Mouse (Mus musculus): ENCODE results near the gene Ccdc155.
A peak's percentile ranks its signal among the peaks of the same experiment; 100 is the strongest.
"Not testable (repeated sequence)": the region's sequence is repeated elsewhere in the genome, so short reads cannot be mapped to it uniquely, and the experiment has no call there.

Ccdc155 gene

DNA sequence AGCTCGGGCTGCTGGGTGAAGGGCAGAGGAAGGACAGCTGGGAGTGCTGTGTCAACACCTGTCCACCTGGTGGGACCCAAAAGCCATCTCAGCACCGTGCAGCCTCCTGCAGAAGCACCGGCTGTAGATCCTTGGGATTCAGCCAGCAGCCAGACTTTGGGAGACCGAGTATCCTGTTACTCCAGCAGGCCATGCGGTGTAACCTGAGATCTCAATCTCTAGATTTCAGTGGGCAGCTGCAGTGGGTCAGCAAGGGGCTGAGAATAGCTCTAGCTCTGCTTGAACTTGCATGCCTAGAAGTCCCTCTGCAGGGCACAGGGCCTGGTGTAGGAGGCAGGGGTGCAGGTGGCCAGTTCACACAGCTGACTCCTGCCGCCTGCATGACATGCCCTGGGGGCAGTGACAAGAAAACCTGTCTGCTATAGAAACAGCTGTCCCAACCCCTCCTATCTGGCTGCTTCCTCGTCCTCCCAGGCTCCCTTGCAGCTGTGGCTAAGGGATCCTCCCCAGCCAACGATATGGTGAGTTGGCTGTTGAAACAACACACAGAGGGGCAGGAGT is 12.8 kb downstream of the Ccdc155 start:
- DNase-seq (ENCODE audit: low read depth in 1 of 2, low spot score in 2 of 2) = no peak

- DNase-seq (ENCODE audit: low read depth in 1 of 2, low spot score in 2 of 2) = no peak
Observed at GRCm38 (mm10) chr7:45191161-45191560, 13.5 kb downstream of the Ccdc155 start.

- DNase-seq (ENCODE audit: low read depth in 1 of 2, low spot score in 2 of 2) = no peak
Observed at GRCm38 (mm10) chr7:45190186-45190585, 14.5 kb downstream of the Ccdc155 start.

DNA sequence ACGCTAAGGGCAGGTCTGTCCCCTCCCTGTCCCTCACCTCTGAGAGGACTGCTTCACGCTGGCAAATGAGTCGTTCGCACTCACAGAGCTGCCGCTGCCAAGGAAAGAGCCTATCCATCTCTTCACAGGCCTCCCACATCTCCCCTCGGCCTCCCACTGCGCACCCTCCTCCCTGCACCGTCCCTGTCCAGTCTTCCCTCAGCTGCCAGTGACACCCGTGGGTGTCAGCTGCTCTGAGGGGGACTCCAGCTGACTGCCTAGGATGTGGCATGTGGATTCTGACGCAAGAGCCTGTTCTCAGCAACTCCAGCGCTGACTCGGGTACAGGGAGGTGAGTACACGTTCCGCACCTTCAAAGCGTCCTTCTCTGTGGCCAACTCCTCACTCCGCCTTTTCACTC is 15.1 kb downstream of the Ccdc155 start:
- DNase-seq (ENCODE audit: low read depth in 1 of 2, low spot score in 2 of 2) = no peak

GRCm38 (mm10) chr7:45185921-45186320 is 18.8 kb downstream of the Ccdc155 start:
- DNase-seq (ENCODE audit: low read depth in 1 of 2, low spot score in 2 of 2) = no peak

DNA sequence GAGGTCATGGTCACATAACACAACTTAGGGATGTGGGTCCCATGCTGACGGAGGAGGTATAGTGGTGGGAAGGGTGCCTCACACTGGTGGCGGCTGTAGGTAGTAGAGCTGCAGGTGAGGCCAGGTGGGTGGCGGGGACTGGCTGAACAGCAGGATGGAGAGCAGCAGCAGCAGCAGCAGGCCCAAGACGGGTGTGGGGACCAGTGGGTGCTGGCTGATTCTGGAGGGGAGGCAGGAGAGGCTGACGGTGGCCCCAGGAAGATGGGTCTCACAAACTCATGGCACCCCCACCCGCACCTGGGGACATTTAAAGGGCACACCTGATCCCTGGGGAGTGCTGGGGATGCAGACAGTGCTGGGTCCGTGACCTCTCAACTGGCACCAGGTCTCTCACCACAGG is 21.0 kb downstream of the Ccdc155 start:
- no peak for DNase-seq (ENCODE audit: low read depth in 1 of 2, low spot score in 2 of 2)

DNA sequence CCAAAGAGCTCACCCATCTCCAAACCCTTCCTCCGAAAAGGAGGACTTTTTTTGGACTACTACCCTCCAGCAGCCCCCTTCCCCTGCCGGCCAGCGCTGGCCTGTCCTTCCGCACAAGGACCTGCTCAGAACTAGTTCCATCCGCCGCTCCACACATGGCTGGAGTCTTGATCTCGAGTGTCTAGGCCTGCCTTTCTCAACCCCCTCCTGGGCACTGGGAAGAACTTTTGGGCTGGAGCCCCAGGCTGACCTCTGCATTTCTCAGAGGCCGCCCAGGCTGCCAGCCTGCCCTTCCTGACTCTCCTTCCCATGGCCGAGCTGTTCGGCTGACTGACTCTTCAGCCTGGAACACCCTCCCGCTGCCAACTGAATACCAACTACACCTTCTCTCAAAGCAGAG is 22.1 kb downstream of the Ccdc155 start:
- DNase-seq (ENCODE audit: low read depth in 1 of 2, low spot score in 2 of 2) = no peak

GRCm38 (mm10) chr7:45182199-45182601 is 22.5 kb downstream of the Ccdc155 start:
- peak; percentile 60 to 78 for DNase-seq (ENCODE audit: low read depth in 1 of 2, low spot score in 2 of 2)

GRCm38 (mm10) chr7:45181540-45181939 is 23.2 kb downstream of the Ccdc155 start:
- no peak for DNase-seq (ENCODE audit: low read depth in 1 of 2, low spot score in 2 of 2)

DNA sequence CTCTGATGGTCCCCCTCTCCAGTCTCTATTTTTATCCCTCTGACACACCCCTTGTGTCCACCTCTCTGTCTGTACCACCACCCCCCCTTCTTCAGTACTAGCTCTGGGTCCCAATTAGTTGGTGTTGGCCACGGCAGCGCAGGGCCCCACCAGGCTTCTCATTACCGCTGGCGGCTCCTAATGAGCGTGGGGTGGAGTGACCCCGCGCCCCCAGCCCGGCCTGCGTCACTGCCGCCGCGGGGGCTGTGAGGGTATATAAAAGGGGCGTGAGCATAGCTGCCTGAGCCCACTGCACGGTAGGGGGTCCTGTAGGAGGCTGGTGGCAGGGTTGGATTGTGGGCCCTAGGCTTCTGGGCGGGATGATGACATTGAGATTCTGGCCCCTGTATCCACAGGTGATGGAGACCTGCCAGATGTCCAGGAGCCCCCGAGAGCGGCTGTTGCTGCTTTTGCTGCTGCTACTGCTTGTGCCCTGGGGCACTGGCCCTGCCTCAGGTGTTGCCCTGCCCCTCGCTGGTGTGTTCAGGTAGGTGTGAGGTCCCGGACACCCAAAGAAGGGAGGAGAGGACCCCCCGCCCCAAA is 23.7 kb downstream of the Ccdc155 start, which contains the start of gene Pth2:
TSS of gene Pth2 (plus strand) at position 100 of the 582 bp plus-strand sequence.
- no peak for DNase-seq (ENCODE audit: low read depth in 1 of 2, low spot score in 2 of 2)

DNA sequence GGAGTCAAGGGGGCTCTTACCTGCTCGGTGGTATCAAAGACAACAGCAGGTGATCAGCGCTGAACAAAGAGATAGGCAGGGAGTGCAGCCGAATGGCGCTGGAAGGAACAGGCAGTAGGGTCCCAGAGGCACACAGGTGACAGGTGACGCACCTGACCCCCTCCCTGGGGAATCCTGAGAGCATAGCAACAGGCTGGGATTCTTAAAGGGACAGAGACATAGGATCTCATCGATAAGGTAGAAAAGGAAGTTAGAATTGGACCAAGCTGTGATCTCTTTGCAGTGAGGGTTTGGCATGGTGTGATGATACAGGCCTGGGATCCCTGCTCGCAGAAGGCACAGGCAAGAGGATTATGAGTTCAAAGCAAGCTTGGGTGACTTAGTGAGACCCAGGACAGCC is 25.2 kb downstream of the Ccdc155 start, which contains the start of gene Gfy:
TSS of gene Gfy (minus strand) at position 101 of the 400 bp plus-strand sequence.
- no peak for DNase-seq (ENCODE audit: low read depth in 1 of 2, low spot score in 2 of 2)

DNA sequence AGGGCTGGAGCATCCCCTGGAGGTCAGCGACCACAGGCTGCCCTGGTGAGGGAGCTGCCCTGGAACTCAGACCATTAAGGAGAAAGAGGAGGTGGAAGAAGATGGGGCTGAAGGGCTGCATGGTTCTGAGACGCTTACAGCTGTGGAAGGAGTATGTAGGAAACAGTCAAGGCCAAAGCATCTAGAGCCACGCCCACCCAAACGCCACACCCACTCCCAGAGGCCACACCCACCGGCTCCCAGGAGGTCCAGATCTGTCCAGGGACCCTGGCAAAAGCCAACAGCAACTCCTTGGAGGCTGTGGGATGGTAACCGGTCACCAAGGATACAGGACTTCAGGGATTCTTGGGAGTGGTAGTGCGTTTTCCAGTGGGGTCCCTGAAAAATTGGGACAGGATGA is 26.1 kb downstream of the Ccdc155 start:
- no peak for DNase-seq (ENCODE audit: low read depth in 1 of 2, low spot score in 2 of 2)

- no peak for DNase-seq (ENCODE audit: low read depth in 1 of 2, low spot score in 2 of 2)
Observed at GRCm38 (mm10) chr7:45176356-45176755, 28.3 kb downstream of the Ccdc155 start.

DNA sequence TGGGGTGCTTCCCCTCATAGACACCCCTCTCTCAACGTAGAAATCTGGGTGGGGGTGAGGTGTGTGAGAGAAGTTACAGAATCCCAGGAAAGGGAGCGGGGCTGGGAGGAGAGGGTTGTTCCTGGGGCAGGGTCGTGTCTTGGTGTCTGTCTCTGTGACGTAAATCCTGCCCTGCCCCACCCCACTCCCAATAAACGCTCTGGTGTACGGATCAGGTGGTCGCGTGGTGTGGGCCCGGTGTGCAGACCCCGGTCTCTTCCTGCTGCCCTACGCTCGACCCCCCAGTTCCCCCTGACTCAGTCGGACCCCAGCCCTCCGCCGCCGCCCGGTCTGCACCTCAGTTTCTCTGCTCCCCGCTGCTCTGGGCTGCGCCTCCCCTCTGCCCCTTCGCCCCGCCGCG is 28.8 kb downstream of the Ccdc155 start:
- DNase-seq (ENCODE audit: low read depth in 1 of 2, low spot score in 2 of 2) = no peak

GRCm38 (mm10) chr7:45175398-45175797 is 29.3 kb downstream of the Ccdc155 start:
- DNase-seq (ENCODE audit: low read depth in 1 of 2, low spot score in 2 of 2) = no peak

DNA sequence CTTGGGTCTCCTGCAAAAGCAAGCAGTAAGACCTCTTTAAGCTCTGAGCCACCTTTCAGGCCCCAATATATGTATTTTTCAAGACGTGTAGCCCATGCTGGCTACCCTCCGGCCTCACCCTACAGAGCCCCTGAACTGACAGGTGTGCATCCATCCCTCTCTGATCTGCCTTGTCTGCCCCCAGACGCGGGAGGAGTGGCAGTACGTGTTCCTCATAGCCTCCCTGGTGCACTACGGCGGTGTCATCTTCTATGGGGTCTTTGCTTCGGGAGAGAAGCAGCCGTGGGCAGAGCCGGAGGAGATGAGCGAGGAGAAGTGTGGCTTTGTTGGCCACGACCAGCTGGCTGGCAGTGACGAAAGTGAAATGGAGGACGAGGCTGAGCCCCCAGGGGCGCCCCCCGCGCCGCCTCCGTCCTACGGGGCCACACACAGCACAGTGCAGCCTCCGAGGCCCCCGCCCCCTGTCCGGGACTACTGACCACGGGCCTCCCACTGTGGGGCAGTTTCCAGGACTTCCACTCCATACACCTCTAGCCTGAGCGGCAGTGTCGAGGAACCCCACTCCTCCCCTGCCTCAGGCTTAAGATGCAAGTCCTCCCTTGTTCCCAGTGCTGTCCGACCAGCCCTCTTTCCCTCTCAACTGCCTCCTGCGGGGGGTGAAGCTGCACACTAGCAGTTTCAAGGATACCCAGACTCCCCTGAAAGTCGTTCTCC is 30.0 kb downstream of the Ccdc155 start:
- DNase-seq (ENCODE audit: low read depth in 1 of 2, low spot score in 2 of 2) = no peak

DNA sequence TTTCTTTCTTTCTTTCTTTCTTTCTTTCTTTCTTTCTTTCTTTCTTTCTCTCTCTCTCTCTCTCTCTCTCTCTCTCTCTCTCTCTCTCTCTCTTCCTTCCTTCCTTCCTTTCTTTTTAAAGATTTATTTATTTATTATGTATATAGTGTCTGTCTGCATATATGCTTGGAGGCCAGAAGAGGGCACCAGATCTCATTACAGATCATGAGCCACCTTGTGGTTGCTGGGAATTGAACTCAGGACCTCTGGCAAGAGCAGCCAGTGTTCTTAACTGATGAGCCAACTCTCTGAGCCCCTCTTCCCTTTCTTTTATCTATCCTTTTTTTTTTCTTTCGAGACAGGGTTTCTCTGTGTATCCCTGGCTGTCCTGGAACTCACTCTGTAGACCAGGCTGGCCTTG is 30.9 kb downstream of the Ccdc155 start:
- not testable (repeated sequence) for DNase-seq (ENCODE audit: low read depth in 1 of 2, low spot score in 2 of 2)

- DNase-seq (ENCODE audit: low read depth in 1 of 2, low spot score in 2 of 2) = no peak
Observed at GRCm38 (mm10) chr7:45172974-45173373, 31.7 kb downstream of the Ccdc155 start.

GRCm38 (mm10) chr7:45169495-45169894 is 35.2 kb downstream of the Ccdc155 start:
- no peak for DNase-seq (ENCODE audit: low read depth in 1 of 2, low spot score in 2 of 2)

DNA sequence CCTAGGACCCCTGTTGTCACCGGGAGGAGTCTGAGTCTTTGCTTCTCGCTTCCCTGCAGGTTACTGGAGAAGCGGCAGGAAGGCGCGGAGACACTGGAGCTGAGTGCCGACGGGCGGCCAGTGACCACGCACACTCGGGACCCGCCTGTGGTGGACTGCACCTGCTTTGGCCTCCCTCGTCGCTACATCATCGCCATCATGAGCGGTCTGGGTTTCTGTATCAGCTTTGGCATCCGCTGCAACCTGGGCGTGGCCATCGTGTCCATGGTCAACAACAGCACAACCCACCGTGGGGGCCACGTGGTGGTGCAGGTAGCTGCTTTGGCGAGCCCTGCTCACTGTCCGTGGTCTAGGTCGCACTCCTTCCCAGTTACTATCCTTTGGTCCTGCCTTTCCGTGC is 36.0 kb downstream of the Ccdc155 start:
- DNase-seq (ENCODE audit: low read depth in 1 of 2, low spot score in 2 of 2) = no peak

- DNase-seq (ENCODE audit: low read depth in 1 of 2, low spot score in 2 of 2) = no peak
Observed at GRCm38 (mm10) chr7:45167761-45168445, 36.8 kb downstream of the Ccdc155 start.

DNA sequence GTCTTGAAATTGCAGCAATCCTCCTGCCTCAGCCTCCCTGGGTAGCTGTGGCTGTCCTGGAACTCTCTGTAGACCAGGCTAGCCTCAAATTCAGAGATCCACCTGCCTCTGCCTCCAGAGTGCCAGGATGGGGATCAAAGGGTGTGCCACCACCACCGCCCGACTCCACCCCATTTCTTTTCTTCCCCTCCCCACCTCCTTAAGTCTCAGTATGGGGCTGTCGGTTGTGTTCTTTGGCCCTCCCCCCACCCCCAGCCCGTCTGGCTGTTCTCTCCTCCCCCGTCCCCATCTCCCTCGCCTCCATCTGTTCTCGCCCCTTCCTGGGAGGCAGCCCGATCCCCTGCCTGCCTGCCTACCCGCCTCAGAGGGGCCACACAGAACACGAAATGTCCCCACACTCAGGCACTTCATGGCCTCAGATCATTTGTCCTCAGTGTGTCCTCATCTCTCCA is 37.7 kb downstream of the Ccdc155 start:
- DNase-seq (ENCODE audit: low read depth in 1 of 2, low spot score in 2 of 2) = no peak
